Mouse (Mus musculus): ENCODE measurements at regions not wholly inside any gene's neighbourhood (a gene's known extent, or its start where the extent isn't known, plus 50 kb on each side); places are given as distances from the start of the nearest gene placed in this dataset.
"Not testable (repeated sequence)": the region's sequence is repeated elsewhere in the genome, so short reads cannot be mapped to it uniquely, and the experiment has no call there.

DNA sequence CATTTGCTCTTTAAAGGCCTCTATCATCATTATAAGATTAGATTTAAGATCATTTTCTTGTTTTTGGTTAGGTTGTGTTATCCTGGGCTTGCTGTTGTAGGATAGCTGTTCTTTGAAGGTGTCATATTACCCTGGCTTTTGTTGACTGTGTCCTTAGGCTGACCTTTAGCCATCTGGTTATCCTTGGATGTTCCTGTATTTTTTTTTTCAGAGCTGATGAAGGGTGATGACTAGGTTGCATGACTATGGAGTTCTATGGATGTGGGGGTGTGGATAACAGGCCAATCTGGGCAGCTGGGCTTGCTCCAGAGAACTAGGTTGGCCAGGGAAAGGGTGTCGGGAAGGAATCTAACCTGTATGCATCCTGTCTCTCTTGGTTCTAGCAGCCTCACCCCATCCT lies 74.2 kb downstream of the Dmrta1 start:
- WGBS (ENCODE audit: insufficient replicate concordance): 53% methylated on average over 1 of the region's 1 CpGs
- Histone ChIP-seq H3K27me3 (ENCODE audit: control insufficient read depth, insufficient read depth, low read depth, low read length) (no peaks in the 10 kb centered on the region), H3K9ac (ENCODE audit: low read depth, low read length) (no peak overlapping the region), H3K4me3 (ENCODE audit: low read depth, low read length) (no peak overlapping the region), H3K9me3 (replicated peaks; ENCODE audit: control insufficient read depth, low read length) (no peaks in the 10 kb centered on the region), H3K27ac (ENCODE audit: low read length) (no peak overlapping the region), H3K4me2 (ENCODE audit: low read depth, low read length) (no peak overlapping the region), H3K4me1 (ENCODE audit: control insufficient read depth, low read depth, low read length) (no peaks in the 10 kb centered on the region), H3K36me3 (ENCODE audit: control insufficient read depth, insufficient read depth) (no peaks in the 10 kb centered on the region)
- ATAC-seq (ENCODE audit: low read depth): no peak

DNA sequence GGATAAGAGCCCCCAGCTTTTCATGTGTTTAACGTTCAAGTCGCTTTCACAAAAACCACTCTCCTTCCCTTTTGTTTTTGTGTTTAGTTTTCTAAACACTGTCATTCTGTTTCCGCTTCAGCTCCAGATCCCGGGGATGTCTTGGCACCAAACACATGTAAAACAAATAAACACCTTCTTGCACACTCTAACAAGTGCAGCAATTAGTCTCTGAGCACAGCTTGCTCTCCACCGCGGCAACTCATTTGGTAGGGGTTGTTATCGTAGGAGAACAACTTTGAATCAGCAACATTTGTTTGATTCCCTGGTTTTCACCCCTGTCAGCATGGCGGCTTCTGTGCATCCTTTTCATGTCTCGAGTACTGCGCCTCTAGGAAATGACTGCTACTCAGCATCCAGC lies 97.0 kb downstream of the Dmrta1 start:
- Histone ChIP-seq H3K4me3 (ENCODE audit: low read depth, low read length) (no peak overlapping the region), H3K4me2 (ENCODE audit: low read depth, low read length) (no peak overlapping the region), H3K27ac (ENCODE audit: low read length) (no peak overlapping the region), H3K4me1 (ENCODE audit: control insufficient read depth, low read depth, low read length) (no peaks in the 10 kb centered on the region), H3K27me3 (ENCODE audit: control insufficient read depth, insufficient read depth, low read depth, low read length) (no peaks in the 10 kb centered on the region), H3K9me3 (replicated peaks; ENCODE audit: control insufficient read depth, low read length) (no peaks in the 10 kb centered on the region), H3K36me3 (ENCODE audit: control insufficient read depth, insufficient read depth) (no peaks in the 10 kb centered on the region), H3K9ac (ENCODE audit: low read depth, low read length) (no peak overlapping the region)
- no peak for ATAC-seq (ENCODE audit: low read depth)
- 41% methylated on average over 10 of the region's 10 CpGs for WGBS (ENCODE audit: insufficient replicate concordance)

- H3K27me3 ChIP-seq (ENCODE audit: control insufficient read depth, insufficient read depth, low read depth, low read length): no peaks in the 10 kb centered on the region
- no peak overlapping the region for H3K9ac ChIP-seq (ENCODE audit: low read depth, low read length)
- 65% methylated on average over 1 of the region's 1 CpGs for WGBS (ENCODE audit: insufficient replicate concordance)
- no peaks in the 10 kb centered on the region for H3K4me1 ChIP-seq (ENCODE audit: control insufficient read depth, low read depth, low read length)
- no peak overlapping the region for H3K4me3 ChIP-seq (ENCODE audit: low read depth, low read length)
- no peaks in the 10 kb centered on the region for H3K36me3 ChIP-seq (ENCODE audit: control insufficient read depth, insufficient read depth)
- ATAC-seq (ENCODE audit: low read depth): no peak
- H3K4me2 ChIP-seq (ENCODE audit: low read depth, low read length): no peak overlapping the region
- no peaks in the 10 kb centered on the region; the same call in 1 of the 2 replicates for H3K9me3 ChIP-seq (replicated peaks; ENCODE audit: control insufficient read depth, low read length)
- no peak overlapping the region for H3K27ac ChIP-seq (ENCODE audit: low read length)
Measured at GRCm38 (mm10) chr4:89781487-89781886, 102.3 kb downstream of the Dmrta1 start.

- no peak overlapping the region for H3K9ac ChIP-seq (ENCODE audit: low read depth, low read length)
- H3K9me3 ChIP-seq (replicated peaks; ENCODE audit: control insufficient read depth, low read length): no peaks in the 10 kb centered on the region
- WGBS (ENCODE audit: insufficient replicate concordance): 80% methylated on average over 7 of the region's 7 CpGs
- no peaks in the 10 kb centered on the region for H3K36me3 ChIP-seq (ENCODE audit: control insufficient read depth, insufficient read depth)
- no peak overlapping the region for H3K4me2 ChIP-seq (ENCODE audit: low read depth, low read length)
- H3K4me1 ChIP-seq (ENCODE audit: control insufficient read depth, low read depth, low read length): no peaks in the 10 kb centered on the region
- ATAC-seq (ENCODE audit: low read depth): no peak
- H3K27ac ChIP-seq (ENCODE audit: low read length): no peak overlapping the region
- no peaks in the 10 kb centered on the region for H3K27me3 ChIP-seq (ENCODE audit: control insufficient read depth, insufficient read depth, low read depth, low read length)
- no peak overlapping the region for H3K4me3 ChIP-seq (ENCODE audit: low read depth, low read length)
Measured at GRCm38 (mm10) chr4:89816823-89817222, 137.6 kb downstream of the Dmrta1 start.

GRCm38 (mm10) chr4:89834552-89835206 lies 155.4 kb downstream of the Dmrta1 start:
- WGBS (ENCODE audit: insufficient replicate concordance): 53% methylated on average over 6 of the region's 6 CpGs
- H3K4me1 ChIP-seq (ENCODE audit: control insufficient read depth, low read depth, low read length): no peaks in the 10 kb centered on the region
- no peaks in the 10 kb centered on the region for H3K27me3 ChIP-seq (ENCODE audit: control insufficient read depth, insufficient read depth, low read depth, low read length)
- H3K9ac ChIP-seq (ENCODE audit: low read depth, low read length): no peak overlapping the region
- no peak overlapping the region for H3K27ac ChIP-seq (ENCODE audit: low read length)
- H3K9me3 ChIP-seq (replicated peaks; ENCODE audit: control insufficient read depth, low read length): no peaks in the 10 kb centered on the region
- H3K4me2 ChIP-seq (ENCODE audit: low read depth, low read length): no peak overlapping the region
- H3K36me3 ChIP-seq (ENCODE audit: control insufficient read depth, insufficient read depth): no peaks in the 10 kb centered on the region
- no peak for ATAC-seq (ENCODE audit: low read depth)
- H3K4me3 ChIP-seq (ENCODE audit: low read depth, low read length): no peak overlapping the region

DNA sequence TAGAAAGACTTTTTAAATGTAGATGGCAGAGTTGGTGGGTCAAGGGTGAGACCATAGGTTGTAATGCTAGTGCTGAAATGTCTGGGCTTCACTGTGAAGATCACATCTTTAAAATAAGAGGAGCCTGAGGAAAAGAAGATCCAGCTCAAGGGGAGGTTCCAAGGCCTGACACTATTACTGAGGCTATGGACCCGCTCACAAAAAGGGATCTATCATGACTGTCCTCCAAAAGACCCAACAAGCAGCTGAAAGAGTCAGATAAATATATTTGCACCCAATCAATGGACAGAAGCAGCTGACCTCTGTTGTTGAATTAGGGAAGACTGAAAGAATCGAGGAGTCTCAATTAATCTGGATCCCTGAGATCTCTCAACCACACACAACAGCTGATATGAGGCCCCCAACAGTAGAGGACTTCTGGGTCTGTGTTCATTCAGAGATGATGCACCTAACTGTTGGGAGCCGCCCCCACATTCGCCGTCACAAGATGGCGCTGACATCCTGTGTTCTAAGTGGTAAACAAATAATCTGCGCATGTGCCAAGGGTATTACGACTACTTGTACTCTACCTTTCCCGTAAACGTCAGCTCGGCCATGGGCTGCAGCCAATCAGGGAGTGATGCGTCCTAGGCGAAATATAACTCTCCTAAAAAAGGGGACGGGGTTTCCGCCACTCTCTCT lies 196.3 kb downstream of the Dmrta1 start:
- not testable (repeated sequence) for H3K4me3 ChIP-seq (ENCODE audit: low read depth, low read length); H3K9ac ChIP-seq (ENCODE audit: low read depth, low read length); H3K36me3 ChIP-seq (ENCODE audit: control insufficient read depth, insufficient read depth); H3K4me2 ChIP-seq (ENCODE audit: low read depth, low read length); H3K9me3 ChIP-seq (replicated peaks; ENCODE audit: control insufficient read depth, low read length); ATAC-seq (ENCODE audit: low read depth); H3K27ac ChIP-seq (ENCODE audit: low read length); H3K4me1 ChIP-seq (ENCODE audit: control insufficient read depth, low read depth, low read length); H3K27me3 ChIP-seq (ENCODE audit: control insufficient read depth, insufficient read depth, low read depth, low read length)
- WGBS (ENCODE audit: insufficient replicate concordance): 25% methylated on average over 6 of the region's 15 CpGs

GRCm38 (mm10) chr4:89876131-89876530 lies 196.9 kb downstream of the Dmrta1 start:
- H3K9me3 ChIP-seq (replicated peaks; ENCODE audit: control insufficient read depth, low read length); H3K36me3 ChIP-seq (ENCODE audit: control insufficient read depth, insufficient read depth); H3K27me3 ChIP-seq (ENCODE audit: control insufficient read depth, insufficient read depth, low read depth, low read length); H3K4me3 ChIP-seq (ENCODE audit: low read depth, low read length); H3K4me1 ChIP-seq (ENCODE audit: control insufficient read depth, low read depth, low read length); H3K27ac ChIP-seq (ENCODE audit: low read length); ATAC-seq (ENCODE audit: low read depth); H3K9ac ChIP-seq (ENCODE audit: low read depth, low read length): not testable (repeated sequence)
- 14% methylated on average over 7 of the region's 14 CpGs for WGBS (ENCODE audit: insufficient replicate concordance)
- H3K4me2 ChIP-seq (ENCODE audit: low read depth, low read length): peak overlapping the region; percentile 36; the same call in 1 of the 2 replicates

GRCm38 (mm10) chr4:89881083-89881482 lies 201.8 kb downstream of the Dmrta1 start:
- Histone ChIP-seq H3K4me3 (ENCODE audit: low read depth, low read length) (no peak overlapping the region), H3K4me1 (ENCODE audit: control insufficient read depth, low read depth, low read length) (no peaks in the 10 kb centered on the region), H3K27me3 (ENCODE audit: control insufficient read depth, insufficient read depth, low read depth, low read length) (no peaks in the 10 kb centered on the region), H3K36me3 (ENCODE audit: control insufficient read depth, insufficient read depth) (no peaks in the 10 kb centered on the region), H3K27ac (ENCODE audit: low read length) (no peak overlapping the region), H3K4me2 (ENCODE audit: low read depth, low read length) (no peak overlapping the region), H3K9ac (ENCODE audit: low read depth, low read length) (no peak overlapping the region), H3K9me3 (replicated peaks; ENCODE audit: control insufficient read depth, low read length) (no peaks in the 10 kb centered on the region)
- WGBS (ENCODE audit: insufficient replicate concordance): 41% methylated on average over 3 of the region's 3 CpGs
- ATAC-seq (ENCODE audit: low read depth): no peak

DNA sequence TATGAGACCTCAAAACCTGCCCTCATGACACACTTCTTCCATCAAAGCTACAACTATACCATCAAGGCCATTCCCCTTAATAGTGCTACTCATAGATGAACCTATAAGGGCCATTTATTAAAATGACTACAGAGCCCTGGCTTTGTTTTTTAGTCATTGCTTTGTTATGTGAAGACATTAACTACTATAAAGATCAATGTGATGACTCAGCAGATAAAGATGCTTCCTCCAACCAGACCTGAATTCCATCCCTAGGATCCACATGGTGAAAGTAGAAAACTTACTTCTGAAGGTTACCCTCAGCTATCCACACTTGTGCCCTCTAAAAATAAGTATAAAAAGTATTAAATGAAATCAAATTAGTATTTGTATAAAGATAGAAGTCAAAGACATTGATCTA lies 230.4 kb downstream of the Dmrta1 start:
- H3K27me3 ChIP-seq (ENCODE audit: control insufficient read depth, insufficient read depth, low read depth, low read length): no peaks in the 10 kb centered on the region
- ATAC-seq (ENCODE audit: low read depth): no peak
- no peaks in the 10 kb centered on the region for H3K4me1 ChIP-seq (ENCODE audit: control insufficient read depth, low read depth, low read length)
- H3K27ac ChIP-seq (ENCODE audit: low read length): no peak overlapping the region
- no peaks in the 10 kb centered on the region for H3K9me3 ChIP-seq (replicated peaks; ENCODE audit: control insufficient read depth, low read length)
- H3K4me2 ChIP-seq (ENCODE audit: low read depth, low read length): no peak overlapping the region
- no peaks in the 10 kb centered on the region for H3K36me3 ChIP-seq (ENCODE audit: control insufficient read depth, insufficient read depth)
- H3K9ac ChIP-seq (ENCODE audit: low read depth, low read length): no peak overlapping the region
- H3K4me3 ChIP-seq (ENCODE audit: low read depth, low read length): no peak overlapping the region
